Mouse (Mus musculus): ENCODE measurements around the gene Maneal. TPM values are rescaled to one million over a fixed set of nuclear protein-coding genes. Genes with fewer than 3 reads are reported as not detected.

Maneal gene
- total RNA-seq, 1 experiment: 5.4 TPM

DNA sequence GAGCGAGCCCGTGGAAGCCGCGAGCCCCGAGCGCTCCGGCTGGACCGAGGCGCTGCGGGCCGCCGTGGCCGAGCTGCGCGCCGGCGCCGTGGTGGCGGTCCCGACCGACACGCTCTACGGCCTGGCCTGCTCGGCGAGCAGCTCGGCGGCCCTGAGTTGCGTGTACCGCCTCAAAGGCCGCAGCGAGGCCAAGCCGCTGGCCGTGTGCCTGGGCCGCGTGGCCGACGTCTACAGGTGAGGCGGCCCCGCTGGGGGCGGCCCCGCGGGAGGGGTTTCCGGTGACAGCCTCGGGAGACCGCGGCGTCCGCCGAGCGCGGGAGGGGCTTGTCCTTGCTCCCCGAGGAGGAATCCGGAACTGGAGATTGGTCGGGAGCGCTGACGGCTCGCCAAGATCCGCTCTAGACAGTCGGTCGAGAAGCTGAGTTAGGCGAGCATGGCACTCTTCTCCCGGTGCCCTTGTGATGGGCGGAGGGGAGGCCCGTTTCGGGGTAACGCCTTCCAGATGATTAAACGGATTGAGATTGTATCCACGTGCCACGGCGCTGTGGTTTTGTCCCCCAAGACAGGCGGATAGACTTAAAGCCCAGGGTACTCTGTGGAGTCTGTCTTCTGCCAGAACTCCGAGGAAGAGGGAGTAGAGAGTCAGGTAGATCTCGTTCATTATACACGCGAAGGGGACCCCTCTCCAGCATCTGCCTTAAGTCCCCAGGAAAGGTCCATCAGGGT, 10.9 kb downstream of the Maneal start, which contains the start of gene 1110065P20Rik:
Gene 1110065P20Rik (minus strand): TSS at position 264 of the 726 bp plus-strand sequence.
- in situ Hi-C loops (cut with MboI; ENCODE audit: low sequenced_read_pairs in 2 of 2, unreplicated experiment in 2 of 2): no loop called here
- H3K27ac ChIP-seq (ENCODE audit: insufficient read depth, low read depth, low read length, poor library complexity, severe bottlenecking): peak within 1 kb of the TSS; percentile 78
- no peak for TF ChIP-seq ZNF384 (IDR thresholded peaks at IDR 0.05; ENCODE audit: low read depth, low read length)
- no peak for TF ChIP-seq CHD2 (IDR thresholded peaks at IDR 0.05; ENCODE audit: low read depth, low read length)
- no peak for TF ChIP-seq HCFC1 (IDR thresholded peaks at IDR 0.05; ENCODE audit: borderline replicate concordance, insufficient read depth, low read length)
- TF ChIP-seq ZC3H11A (IDR thresholded peaks at IDR 0.05; ENCODE audit: borderline replicate concordance, low read depth, low read length): no peak
- no peak for TF ChIP-seq MAFK (IDR thresholded peaks at IDR 0.05; ENCODE audit: insufficient read depth, low read depth, low read length)

DNA sequence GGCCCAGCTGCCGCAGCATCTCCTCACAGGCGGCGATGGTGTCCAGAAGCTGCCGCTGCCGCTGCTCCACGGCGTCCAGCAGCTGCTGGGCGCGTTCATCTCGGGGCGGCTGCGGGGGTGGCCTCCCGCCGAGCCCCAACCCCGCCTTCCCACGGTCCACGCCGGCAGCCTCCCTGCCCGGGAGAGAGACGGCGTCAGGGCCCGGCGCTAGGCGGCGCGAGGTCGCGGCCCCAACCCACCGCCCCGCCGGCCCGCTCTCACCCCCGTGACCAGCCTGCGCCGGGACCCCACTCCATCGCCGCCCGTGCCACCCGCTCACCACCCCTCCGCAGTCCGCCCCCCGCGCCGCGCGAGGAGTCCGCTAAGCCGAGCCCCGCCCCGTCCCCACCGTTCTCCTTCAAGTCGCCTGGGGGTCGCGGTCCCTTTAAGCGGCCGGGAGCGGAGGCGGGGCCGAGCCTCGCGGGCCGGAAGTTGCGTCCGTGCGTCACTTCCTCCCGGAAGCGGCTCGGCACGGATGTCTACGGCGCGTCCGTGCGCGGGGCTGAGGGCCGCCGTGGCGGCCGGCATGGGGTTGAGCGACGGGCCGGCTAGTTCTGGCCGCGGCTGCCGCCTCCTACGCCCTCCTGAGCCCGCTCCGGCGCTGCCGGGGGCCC, 11.6 kb downstream of the Maneal start, which contains the start of gene Yrdc:
Gene Yrdc (plus strand): TSS at position 419 of the 653 bp plus-strand sequence.
- peak; percentile 88 for DNase-seq (ENCODE audit: low read depth, low spot score)
- H3K4me1 ChIP-seq (ENCODE audit: control insufficient read depth in 2 of 2, insufficient read depth in 2 of 2, low read length in 2 of 2, poor library complexity in 1 of 2): peaks cover 3 to 10% of the 10 kb centered on the region in 2 experiments; a peak in 2 of 4 replicates
- H3K36me3 ChIP-seq (ENCODE audit: control insufficient read depth, insufficient read depth, low read length, poor library complexity, severe bottlenecking): peaks cover 12% of the 10 kb centered on the region
- TF ChIP-seq ZC3H11A (IDR thresholded peaks at IDR 0.05; ENCODE audit: borderline replicate concordance, low read depth, low read length) (no peak), CHD2 (IDR thresholded peaks at IDR 0.05; ENCODE audit: low read depth, low read length) (no peak), ZNF384 (IDR thresholded peaks at IDR 0.05; ENCODE audit: low read depth, low read length) (no peak), HCFC1 (IDR thresholded peaks at IDR 0.05; ENCODE audit: borderline replicate concordance, insufficient read depth, low read length) (no peak), MAFK (IDR thresholded peaks at IDR 0.05; ENCODE audit: insufficient read depth, low read depth, low read length) (no peak)
- H3K9ac ChIP-seq (ENCODE audit: insufficient read depth, low read depth, low read length, poor library complexity, severe bottlenecking): peak within 1 kb of the TSS; percentile 93
- peak within 1 kb of the TSS; percentile 84 to 99 for H3K4me3 ChIP-seq (ENCODE audit: insufficient read depth in 1 of 2, low read depth in 1 of 2, low read length in 2 of 2, poor library complexity in 1 of 2, severe bottlenecking in 1 of 2)
- H3K27ac ChIP-seq (ENCODE audit: insufficient read depth, low read depth, low read length, poor library complexity, severe bottlenecking): peak within 1 kb of the TSS; percentile 78
- in situ Hi-C loops (cut with MboI; ENCODE audit: low sequenced_read_pairs in 2 of 2, unreplicated experiment in 2 of 2): no loop called here
- no peaks in the 10 kb centered on the region for H3K9me3 ChIP-seq (ENCODE audit: control insufficient read depth, insufficient read depth, low read depth, low read length)

More for the DNA sequence above, 10.9 kb downstream of the Maneal start, which contains the start of gene 1110065P20Rik:
- peak within 1 kb of the TSS; percentile 93 for H3K9ac ChIP-seq (ENCODE audit: insufficient read depth, low read depth, low read length, poor library complexity, severe bottlenecking)
- no peaks in the 10 kb centered on the region for H3K9me3 ChIP-seq (ENCODE audit: control insufficient read depth, insufficient read depth, low read depth, low read length)
- peaks cover 3 to 10% of the 10 kb centered on the region in 2 experiments; a peak in 2 of 4 replicates for H3K4me1 ChIP-seq (ENCODE audit: control insufficient read depth in 2 of 2, insufficient read depth in 2 of 2, low read length in 2 of 2, poor library complexity in 1 of 2)
- peaks cover 16% of the 10 kb centered on the region for H3K36me3 ChIP-seq (ENCODE audit: control insufficient read depth, insufficient read depth, low read length, poor library complexity, severe bottlenecking)
- DNase-seq (ENCODE audit: low read depth, low spot score): no peak
- peak within 1 kb of the TSS; percentile 84 to 99 for H3K4me3 ChIP-seq (ENCODE audit: insufficient read depth in 1 of 2, low read depth in 1 of 2, low read length in 2 of 2, poor library complexity in 1 of 2, severe bottlenecking in 1 of 2)

DNA sequence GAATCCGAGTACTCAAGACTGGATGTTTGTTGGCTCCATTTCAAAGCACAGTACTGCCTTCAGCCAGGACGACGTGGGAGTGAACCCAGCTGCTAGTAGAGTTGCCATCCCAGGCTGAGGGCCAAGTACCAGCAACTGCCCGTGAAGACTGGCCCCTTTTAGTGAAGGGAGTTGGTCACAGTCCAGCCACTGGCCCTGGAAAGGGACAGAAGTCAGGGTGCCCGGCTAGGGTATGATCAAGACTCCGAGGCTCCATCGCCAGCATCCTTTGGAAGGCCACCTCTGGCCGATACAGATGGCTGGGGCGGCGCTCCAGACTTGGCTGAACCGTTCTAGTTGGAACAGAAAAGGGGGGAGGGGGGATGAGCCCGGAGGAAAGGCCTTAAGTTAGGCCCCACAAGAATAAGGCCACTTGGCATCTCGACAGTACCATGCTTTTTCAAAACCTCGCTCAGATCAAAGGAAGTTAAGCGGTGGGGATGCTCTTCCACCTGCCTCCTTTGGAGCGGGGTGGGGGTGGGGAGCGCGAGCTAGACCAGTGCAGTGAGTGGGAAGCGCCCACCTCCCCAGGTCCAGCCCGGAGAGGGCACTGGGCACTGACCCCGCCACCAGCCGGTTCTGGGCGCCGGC, 12.2 kb downstream of the Maneal start:
- Histone ChIP-seq H3K27ac (ENCODE audit: insufficient read depth, low read depth, low read length, poor library complexity, severe bottlenecking) (peak overlapping the region; percentile 59), H3K9me3 (ENCODE audit: control insufficient read depth, insufficient read depth, low read depth, low read length) (no peaks in the 10 kb centered on the region), H3K9ac (ENCODE audit: insufficient read depth, low read depth, low read length, poor library complexity, severe bottlenecking) (peak overlapping the region; percentile 93), H3K4me3 (ENCODE audit: insufficient read depth in 1 of 2, low read depth in 1 of 2, low read length in 2 of 2, poor library complexity in 1 of 2, severe bottlenecking in 1 of 2) (peak overlapping the region; percentile 84 to 99), H3K36me3 (ENCODE audit: control insufficient read depth, insufficient read depth, low read length, poor library complexity, severe bottlenecking) (peaks cover 15% of the 10 kb centered on the region), H3K4me1 (ENCODE audit: control insufficient read depth in 2 of 2, insufficient read depth in 2 of 2, low read length in 2 of 2, poor library complexity in 1 of 2) (peaks cover 3 to 12% of the 10 kb centered on the region in 2 experiments; a peak in 2 of 4 replicates)
- DNase-seq (ENCODE audit: low read depth, low spot score): no peak
- TF ChIP-seq HCFC1 (IDR thresholded peaks at IDR 0.05; ENCODE audit: borderline replicate concordance, insufficient read depth, low read length) (no peak), ZNF384 (IDR thresholded peaks at IDR 0.05; ENCODE audit: low read depth, low read length) (no peak), ZC3H11A (IDR thresholded peaks at IDR 0.05; ENCODE audit: borderline replicate concordance, low read depth, low read length) (no peak), CHD2 (IDR thresholded peaks at IDR 0.05; ENCODE audit: low read depth, low read length) (no peak), MAFK (IDR thresholded peaks at IDR 0.05; ENCODE audit: insufficient read depth, low read depth, low read length) (no peak)
- in situ Hi-C loops (cut with MboI; ENCODE audit: low sequenced_read_pairs in 2 of 2, unreplicated experiment in 2 of 2): no loop called here

DNA sequence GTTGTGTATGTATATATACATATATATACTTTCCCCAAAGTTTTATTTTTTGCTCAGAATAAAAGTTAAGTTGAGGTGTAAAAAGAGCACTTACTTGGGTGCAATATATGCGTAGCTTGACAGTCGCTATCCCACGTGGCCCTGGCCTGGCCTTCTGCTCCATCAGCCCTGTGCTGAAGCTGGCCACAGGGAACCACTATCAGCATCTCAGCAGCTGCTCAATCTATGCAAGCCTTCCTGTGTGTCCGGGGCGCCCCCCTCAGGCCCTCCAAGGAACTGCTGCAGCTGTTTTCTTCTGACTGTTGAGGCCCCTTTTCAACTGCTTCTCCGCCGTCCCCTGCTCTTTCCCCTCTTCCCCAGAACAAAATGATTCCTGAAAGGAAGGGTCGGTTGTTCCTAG, 14.4 kb downstream of the Maneal start:
- in situ Hi-C loops (cut with MboI; ENCODE audit: low sequenced_read_pairs in 2 of 2, unreplicated experiment in 2 of 2): no loop called here
- TF ChIP-seq MAFK (IDR thresholded peaks at IDR 0.05; ENCODE audit: insufficient read depth, low read depth, low read length) (no peak), ZC3H11A (IDR thresholded peaks at IDR 0.05; ENCODE audit: borderline replicate concordance, low read depth, low read length) (0 out of 2 replicates have a peak, but pooled peaks have one; percentile 55)
- DNase-seq (ENCODE audit: low read depth, low spot score): peak; percentile 77
- Histone ChIP-seq H3K4me1 (ENCODE audit: control insufficient read depth in 2 of 2, insufficient read depth in 2 of 2, low read length in 2 of 2, poor library complexity in 1 of 2) (peaks cover under 1 to 18% of the 10 kb centered on the region in 2 experiments; a peak in 2 of 4 replicates), H3K27ac (ENCODE audit: insufficient read depth, low read depth, low read length, poor library complexity, severe bottlenecking) (no peak overlapping the region), H3K36me3 (ENCODE audit: control insufficient read depth, insufficient read depth, low read length, poor library complexity, severe bottlenecking) (peaks cover 5% of the 10 kb centered on the region; the same call in 1 of the 2 replicates), H3K9ac (ENCODE audit: insufficient read depth, low read depth, low read length, poor library complexity, severe bottlenecking) (no peak overlapping the region), H3K9me3 (ENCODE audit: control insufficient read depth, insufficient read depth, low read depth, low read length) (no peaks in the 10 kb centered on the region), H3K4me3 (ENCODE audit: insufficient read depth in 1 of 2, low read depth in 1 of 2, low read length in 2 of 2, poor library complexity in 1 of 2, severe bottlenecking in 1 of 2) (no peak overlapping the region)
